Mouse (Mus musculus): Measurements from ENCODE around the gene Gm49361.
"Not testable (repeated sequence)": the region's sequence is repeated elsewhere in the genome, so short reads cannot be mapped to it uniquely, and the experiment has no call there.

The Gm49361 gene

DNA sequence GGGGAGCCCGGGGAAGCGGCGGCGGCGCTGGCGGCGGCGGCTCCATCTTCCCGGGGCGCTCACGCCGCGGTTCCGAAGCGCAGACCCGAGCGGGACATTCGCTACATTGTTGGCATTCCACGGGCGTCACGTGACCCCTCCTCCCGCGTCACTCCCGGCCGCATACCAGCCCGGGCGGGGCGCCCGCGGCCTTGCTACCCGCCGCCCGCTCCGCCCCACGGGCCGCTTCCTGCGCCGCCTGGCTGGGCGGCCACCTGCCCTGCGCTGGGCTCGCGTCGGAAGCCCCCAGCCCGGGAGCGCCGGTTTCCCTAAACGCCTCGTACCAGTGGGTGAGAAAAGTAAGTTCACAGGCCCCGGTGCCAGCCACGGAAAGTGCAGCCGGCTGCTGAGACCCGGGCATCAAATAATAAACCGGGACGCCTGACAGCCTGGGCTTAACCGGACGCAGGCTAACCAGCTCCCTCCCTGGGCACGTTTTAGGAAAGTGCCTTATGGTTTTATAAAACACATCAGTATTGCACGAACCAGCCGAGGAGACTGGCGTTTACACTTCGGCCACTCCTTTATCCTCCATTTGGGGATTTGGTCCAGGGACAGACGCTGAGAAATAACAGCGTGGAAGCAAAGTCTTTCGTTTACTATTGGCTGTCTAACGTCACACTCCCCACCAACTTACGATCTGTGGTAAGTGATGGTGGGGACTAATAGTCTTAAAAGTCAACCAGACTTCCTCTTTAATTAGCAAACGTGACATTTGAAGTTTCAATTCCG is at the start of gene Gm49361:
Gene Gm49361, minus strand, starts transcription at position 103 of the 771 bp plus-strand sequence.
- DNase-seq = peak; percentile 96 to 97

DNA sequence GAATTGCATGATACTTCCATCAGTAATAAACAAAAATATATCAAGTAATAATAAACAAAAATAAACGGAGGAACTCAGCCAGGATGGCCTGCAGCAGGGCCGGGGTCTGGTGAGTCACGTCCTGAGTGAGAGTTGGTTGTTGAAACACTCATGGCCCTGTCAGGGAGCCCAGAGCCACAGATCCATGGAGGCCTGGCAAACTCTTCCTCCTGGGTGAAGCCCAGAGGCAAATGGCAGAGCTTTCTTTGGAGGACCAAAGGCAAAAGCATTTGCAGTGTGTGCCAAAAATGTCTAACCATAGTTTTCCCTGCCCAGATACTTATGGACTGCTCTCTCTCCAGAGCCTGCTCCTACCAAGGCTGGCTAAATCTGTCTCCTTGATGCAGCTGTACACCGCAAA is 45.3 kb upstream of the Gm49361 start:
- DNase-seq = no peak

DNA sequence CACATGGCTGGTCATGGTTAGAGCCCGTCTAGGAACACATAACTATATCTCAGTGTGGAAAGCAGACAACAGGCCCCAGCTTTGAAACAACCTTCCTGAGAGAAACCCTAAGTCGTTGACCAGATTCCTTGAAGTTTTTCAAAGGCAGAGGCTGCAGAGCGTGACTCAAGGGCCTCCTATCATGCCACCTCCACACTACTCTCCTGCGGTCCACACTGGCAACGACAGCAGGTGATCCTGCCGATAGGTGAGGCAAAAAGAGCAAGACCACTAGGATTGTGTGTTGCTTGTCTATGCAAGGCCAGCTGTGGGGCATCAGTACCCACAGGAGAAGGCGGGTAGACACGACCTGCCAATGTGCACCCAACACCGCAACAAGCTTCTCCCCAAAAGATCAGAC is 43.9 kb upstream of the Gm49361 start:
- no peak for DNase-seq

DNA sequence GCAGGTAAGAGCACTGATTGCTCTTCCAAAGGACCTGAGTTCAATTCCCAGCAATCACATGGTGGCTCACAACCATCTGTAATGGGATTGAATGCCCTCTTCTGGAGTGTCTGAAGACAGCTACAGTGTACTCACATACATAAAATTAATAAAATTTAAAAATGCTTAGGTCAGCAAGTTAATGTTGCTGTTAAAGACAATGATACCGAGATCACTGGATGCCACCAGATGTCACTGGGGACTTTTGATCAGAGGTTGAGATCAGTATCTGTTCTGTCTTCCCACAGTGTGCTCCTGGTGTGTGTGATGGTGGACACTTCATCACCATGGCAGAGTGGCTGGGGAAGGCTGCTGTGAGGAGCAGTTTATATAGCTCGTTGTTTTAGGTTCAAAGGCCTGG is 43.4 kb upstream of the Gm49361 start:
- DNase-seq = no peak

DNA sequence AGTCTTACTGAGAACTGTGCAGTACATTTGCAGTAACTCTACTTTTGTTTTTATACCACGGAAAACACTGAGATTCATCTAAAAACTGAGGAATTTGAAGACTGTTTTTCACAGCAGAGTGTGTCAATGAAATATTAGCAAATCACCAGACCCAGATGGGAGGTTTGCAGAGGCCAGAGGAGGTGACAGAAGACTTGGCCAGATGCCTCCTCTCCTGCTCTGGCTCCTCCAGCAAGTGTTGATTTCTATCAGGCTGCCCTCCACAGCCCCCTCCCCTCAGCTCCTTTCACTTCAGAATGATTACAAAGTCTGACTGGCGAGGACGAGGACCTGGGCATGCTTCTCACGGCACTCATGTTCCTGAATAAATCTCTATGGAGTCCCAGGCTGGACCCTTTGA is 41.5 kb upstream of the Gm49361 start:
- DNase-seq = peak; percentile 11 to 27

DNA sequence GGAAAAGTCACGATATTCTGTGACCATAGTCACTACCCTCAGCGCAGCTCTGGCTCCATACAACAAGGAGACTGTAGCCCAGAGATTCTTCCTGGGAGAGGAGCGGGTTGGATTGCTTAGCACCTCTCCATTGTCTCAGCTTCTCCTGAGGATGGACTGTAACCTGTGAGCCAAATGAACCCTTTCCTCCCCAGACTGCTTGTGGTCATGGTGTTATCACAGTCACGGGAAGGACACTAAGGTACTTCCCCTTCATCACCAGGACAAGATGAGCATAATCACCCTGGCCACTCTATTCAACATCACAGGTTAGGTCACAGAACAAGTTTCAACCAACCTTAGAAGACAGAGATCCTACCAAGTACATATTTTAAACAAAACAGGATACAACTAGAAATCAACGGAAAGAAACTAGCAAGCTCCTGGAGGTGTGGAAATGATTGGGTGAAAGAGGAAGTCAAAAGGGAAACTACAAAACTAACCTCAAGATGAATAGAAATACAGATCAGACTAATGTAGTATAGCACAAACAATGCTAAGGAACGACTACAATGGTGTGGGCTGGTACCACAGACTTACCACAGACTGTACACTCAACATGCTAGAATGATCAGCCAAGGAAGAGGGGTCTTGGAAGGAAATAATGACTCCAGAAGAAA is 26.4 kb upstream of the Gm49361 start:
- DNase-seq = no peak

DNA sequence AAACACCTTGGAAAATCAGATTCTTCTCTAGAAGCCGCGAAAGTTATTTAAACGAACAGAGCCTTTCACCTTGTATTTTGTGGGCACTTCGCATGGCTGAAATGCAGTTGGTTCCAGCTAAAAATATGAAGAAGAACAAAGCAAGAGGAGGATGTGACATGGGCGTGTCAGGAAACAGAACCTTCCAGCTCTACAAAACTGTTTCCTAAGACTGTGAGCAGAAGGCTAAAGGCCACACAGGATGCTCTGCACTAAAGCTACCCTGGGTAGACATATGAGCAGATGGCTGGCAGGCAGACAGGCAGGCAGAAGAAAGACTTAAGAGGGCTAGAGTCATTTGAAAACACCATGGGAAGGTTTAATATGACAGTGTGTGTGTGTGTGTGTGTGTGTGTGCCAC is 23.2 kb upstream of the Gm49361 start:
- no peak for DNase-seq

DNA sequence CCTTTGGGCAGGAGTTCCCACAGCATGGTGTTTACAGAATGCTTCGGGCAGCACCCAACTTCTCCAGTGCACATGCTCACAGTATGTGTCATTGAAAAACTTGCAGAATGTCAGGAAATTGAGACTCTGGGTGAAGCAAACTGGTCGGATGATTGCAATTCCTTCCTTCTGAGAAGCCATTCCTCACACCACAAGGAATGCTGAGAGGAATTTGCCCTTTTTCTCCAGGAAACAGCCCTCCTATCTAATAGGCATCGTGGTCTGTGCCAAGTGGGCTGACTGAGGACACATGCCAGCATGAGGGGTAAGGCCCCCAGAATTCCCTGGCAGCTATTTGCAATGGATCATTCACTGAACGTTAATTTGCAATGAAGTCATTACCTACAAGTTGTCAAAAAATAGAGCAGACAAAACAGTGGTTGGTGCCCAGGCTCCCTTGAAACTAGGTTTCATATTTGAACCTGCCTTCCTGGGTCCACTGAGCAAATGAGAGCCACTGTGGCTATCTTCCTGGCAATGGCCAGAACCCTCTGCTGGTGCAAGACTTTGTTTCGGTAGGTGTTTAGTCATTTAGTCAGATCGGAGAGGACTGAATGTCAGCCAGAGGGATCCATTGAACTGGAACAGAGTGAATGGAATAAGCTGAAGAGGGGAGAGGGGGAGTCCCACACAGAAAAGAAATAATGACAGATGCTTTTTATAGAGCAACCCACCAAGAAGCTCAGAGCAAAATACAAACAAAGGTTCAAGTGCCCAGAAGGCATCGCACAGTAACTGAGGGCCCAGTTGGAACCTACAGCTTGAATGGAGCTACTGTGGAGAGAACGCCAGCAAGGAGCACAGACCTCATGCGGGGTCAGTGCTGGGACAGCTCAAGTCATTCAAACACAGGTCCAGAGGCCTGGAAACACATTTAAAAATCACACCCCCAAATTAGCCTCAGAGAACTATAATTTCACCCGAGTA is 14.8 kb upstream of the Gm49361 start:
- DNase-seq = no peak

DNA sequence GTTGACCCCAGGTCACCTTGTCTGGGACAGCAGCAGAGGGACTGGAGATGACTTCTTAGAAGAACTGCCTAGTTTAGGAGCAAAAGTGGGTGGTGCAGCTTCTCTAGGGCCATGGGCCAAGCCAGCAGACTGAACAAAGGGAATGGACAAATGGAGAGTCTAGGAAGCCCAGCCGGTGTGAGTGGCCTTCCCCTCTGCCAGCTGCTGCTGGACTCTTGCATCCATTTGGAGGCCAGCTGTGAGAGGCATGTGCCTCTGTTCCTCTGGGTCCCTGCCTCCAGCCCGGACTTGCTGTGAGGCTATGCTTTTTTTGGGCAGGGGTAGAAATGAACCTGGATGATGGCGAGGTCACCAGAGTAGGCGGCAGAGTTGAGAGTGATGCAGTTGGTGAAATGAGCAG is 12.3 kb upstream of the Gm49361 start, which contains the start of gene Lats2:
Gene Lats2, minus strand, starts transcription at position 152 of the 400 bp plus-strand sequence.
- DNase-seq = no peak

DNA sequence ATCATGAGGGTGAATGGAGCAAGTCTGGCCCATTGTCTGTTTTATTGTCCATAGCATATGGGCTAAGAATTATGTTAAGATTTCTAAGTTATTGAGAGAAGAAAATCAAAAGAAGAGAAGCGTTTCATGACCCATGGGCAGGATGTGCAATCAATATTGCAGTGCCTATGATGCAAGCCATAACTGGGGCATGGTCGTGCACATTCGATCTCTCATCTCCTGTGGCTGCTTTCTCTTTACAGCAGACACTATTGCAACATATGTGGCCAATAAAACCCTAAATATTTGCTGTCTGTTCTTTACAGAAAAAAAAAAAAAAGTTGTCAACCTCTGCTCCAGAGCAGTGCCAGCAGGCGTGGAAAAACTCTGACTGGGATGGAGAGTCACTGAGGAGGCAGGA is 10.2 kb upstream of the Gm49361 start:
- no peak for DNase-seq

DNA sequence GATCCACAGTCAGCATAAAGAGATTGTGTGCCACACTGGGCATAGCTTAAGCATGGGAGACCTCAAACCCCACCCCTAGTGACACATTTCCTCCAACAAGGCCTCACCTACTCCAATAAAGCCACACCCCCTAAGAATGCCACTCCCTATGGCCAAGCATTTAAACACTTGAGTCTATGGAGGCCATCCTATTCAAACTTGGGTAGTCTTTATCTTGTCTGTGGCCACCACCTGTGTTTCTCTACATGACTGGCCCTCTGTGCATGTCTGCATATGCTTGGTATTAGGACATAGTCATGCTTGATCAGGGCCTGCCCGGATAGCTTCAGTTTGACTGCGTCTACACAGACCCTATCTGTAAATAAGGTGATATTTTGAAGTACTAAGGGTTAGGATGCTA is 9.8 kb upstream of the Gm49361 start:
- DNase-seq = no peak

DNA sequence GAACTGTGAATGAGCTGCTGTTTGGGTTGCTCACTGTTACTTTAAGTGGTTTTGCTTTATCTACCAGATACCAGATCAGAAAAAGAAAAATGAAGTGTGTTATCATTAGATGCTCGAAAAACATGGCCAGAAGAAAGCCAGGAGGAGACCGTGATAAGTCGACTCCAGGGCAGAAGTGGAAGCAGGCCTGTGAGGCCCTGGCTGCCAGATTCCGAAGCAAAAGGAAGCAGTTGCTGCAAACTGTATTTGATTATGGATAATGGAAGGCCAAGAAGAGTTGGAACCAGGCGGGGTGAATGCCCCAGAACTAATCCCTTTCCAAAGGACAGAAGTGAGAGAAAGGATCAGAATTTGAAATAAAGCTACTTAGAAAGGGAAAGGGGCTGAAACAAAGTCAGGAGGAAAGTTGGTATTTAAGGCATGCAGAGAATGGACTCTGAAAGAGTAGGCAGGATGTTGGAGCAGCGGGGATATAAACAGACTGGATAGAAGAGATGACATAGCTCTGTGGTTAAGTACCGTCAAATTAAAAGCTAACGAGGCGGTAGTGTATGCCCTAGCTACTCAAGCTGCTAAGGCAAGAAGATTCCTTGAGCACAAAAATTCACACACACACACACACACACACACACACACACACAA is 7.6 kb upstream of the Gm49361 start:
- DNase-seq = no peak

DNA sequence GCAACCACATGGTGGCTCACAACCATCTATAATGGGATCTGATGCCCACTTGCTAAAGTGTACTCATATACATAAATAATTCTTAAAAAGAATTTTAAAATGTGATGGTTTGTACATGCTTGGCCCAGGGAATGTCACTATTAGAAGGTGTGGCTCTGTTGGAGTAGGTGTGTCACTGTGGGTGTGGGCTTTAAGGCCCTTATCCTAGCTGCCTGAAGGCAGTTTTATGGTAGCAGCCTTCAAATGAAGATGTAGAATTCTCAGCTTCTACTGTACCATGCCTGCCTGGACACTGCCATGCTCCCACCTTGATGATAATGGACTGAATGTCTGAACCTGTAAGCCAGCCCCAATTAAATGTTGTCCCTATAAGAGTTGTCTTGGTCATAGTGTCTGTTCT is 5.1 kb upstream of the Gm49361 start:
- not testable (repeated sequence) for DNase-seq

DNA sequence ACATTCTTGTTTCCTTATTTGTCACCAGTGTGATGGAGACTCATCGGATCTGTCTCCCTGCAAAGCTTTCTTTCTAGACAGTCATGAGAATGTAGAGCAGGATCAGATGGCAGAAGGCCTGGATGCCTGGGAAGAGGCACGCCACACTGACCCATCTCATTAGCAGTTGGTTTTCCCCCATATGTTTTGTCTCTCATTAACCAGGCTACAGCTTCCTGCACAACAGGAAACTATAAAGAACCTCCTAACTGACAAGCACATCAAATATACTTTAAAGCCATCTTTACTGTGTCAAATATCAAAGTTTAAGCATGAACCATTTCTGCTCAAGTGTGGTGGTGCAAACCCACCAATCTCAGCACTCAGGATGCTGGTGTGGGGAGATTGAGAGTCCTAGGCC is 3.6 kb upstream of the Gm49361 start:
- no peak for DNase-seq

DNA sequence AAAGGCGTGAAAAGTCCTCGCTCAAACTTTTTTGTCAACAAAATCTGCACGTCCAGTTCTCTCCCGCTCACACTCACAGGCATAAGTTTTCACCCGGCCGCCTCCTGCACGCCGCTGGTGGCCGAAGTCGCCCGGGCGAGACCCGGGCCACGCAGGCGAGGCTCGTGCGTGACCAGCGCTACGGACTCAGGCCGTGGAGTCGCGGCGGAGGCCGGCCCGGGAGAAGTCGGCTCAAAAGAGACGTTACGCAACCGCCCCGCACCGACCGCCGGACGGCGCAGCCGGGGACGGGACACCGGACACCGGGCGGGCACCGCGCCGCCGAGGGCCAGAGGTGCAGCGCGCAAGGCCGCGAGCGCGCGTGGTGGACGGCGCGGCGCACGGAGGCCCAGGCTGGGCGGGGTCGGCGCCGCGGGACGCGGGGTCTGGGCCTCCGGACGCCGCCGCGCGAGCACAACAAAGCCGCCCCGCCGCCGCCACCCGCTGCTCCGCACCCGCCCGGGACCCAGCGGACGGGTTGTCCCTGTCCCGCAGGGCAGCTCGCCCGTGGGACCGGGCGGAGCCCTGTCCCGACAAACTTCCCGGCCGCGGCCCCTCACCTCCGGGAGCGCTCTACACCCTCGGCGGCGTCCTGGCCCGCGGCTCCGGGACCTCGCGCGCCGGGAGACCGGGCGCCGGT is 473 bp downstream of the Gm49361 start:
- peak; percentile 66 to 76 for DNase-seq

DNA sequence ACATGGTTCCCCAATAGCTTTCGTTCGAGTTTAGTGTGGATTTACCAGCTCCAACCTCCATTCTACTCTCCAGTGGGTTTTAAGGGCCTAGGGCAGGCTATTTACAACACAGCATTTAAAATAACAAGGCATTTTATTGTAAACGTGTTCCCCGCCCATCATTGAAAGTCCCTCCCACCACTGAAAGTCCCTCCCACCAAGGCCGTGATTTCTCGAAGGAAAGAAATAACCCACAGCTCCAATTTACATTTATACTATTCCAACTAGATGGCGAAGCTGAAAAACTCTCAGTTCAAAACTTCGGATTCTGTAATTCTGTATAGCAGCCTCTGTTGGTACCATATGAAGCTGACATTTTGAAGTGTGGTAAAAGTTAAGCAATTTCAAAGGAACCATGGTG is 1.4 kb downstream of the Gm49361 start:
- peak; percentile 45 to 60 for DNase-seq

DNA sequence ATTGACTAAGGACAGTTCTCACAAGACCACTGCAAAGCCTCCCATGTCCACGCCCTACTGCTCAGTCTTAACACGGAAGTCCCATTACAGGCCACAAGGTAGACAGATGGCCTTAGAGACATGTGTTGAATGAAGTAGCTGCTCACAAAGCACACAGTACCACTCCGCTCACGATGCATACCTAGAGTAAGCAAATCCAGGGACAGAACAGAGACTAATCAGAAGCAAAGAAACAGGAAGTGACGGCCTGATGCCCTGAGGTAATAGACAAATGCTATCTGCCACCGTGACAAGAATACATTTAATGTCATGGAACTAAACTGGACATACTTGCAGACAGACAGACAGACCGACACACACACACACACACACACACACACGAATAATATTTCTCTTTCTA is 5.3 kb downstream of the Gm49361 start:
- DNase-seq = no peak

DNA sequence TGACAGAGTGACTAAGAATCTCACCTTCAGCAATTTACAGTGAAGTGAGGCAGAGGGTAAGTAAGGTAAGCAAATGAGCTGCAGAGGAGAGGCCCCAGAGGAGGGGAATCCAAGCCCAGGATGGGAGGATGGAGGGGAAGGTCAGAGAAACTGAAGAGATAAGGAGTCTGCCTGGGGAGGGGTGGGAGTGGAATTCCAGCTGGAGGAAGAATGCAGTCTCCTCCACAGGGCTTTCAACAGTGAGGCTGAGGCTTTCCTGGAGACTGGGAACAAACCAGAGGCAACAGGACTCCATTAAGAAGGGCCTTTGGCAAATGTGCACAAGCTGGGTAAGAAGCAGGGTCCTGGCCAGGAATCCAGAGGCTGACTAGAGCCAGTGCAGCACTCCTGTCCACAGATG is 8.8 kb downstream of the Gm49361 start:
- DNase-seq = peak; percentile 39 to 45

DNA sequence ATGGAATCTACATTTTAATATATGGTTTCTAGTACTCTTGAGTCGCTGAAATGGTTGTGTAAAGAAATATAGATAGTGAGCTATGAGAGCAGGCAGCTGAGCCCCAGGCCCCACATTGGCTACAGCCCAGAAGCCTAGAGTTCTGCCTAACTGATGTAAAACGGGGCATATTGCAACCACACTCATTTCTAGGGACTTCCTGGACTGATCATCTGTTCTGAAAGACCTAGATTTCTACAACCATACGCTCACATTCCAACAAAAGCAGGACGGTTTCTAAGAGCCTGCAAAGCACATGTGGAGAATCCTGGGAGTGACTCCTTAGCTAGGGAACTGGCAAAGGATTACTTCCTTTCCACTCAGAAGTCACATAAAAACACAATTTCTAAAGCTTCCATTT is 9.8 kb downstream of the Gm49361 start:
- no peak for DNase-seq

DNA sequence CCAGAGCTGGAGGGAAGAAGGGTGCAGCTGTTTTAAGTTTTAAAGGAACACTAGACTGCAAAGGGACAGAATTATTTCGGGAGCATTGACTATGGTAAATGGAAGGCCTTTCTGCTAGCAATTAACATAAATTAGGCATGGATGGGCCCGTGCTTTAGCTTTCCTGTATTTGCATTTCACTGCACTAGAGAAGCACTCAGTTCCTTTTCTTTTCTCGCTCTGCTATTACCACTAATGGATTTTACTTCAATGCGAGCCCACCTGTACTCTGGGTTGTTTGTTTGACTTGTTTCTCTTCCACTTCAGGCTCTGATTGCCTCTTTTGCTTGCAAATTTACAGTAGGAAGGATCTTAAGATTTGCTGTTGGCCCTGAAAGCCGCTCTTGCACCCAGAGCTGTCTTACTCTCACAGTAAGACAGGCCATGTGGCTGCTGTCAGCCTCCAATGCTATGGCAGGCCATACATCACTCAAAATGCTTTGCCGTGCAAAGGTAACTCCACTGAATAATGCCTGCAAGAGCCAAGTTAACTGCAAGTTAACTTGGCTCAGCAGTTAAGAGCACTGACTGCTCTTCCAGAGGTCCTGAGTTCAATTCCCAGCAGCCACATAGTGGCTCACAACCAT is 13.1 kb downstream of the Gm49361 start:
- DNase-seq = no peak

DNA sequence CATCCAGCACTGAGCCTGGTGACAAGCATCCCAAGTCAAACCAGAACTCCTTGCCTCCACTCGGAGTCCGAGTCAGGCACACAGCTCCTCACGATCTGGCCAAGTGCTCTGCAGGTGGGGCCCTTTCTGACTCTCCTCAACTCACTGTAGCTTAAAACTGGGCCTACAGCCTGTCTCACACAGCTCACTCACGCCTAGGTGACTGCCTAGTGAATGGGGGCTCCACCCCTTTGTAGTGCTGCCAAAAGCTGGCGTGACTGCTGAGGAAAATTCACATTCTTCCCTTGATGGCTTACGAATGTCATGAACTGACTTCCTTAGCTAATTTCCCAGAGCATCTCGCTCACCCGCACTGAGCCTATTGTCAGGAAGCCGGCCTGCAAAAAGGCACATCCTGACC is 15.4 kb downstream of the Gm49361 start:
- DNase-seq = peak; percentile 78 to 84
